Mouse (Mus musculus) myocyte (in vitro differentiated cells): ENCODE measurements at regions not wholly inside any gene's neighbourhood (a gene's known extent, or its start where the extent isn't known, plus 50 kb on each side); places are given as distances from the start of the nearest gene placed in this dataset.

Experiments used
- CEBPB ChIP-seq: IDR thresholded peaks from 2 replicates; pipeline ENCODE4 v1.6.1; 2011; ENCODE audit warnings: mild to moderate bottlenecking, moderate library complexity; ENCODE audit not compliant: poor library complexity, insufficient read depth, severe bottlenecking
- MYOG ChIP-seq, 3 experiments: IDR thresholded peaks; one replicate each; pipeline ENCODE4 v1.6.1; 2011; ENCODE audit warnings: control low read depth in 2 of 3, low read depth in 2 of 3, mild to moderate bottlenecking in 2 of 3; ENCODE audit not compliant: insufficient read length in 2 of 3, control insufficient read depth in 1 of 3, insufficient read depth in 1 of 3
- POLR2A ChIP-seq: IDR thresholded peaks from one replicate; pipeline ENCODE4 v1.6.1; 2011; ENCODE audit warnings: low read depth, mild to moderate bottlenecking, control low read depth, moderate library complexity; ENCODE audit not compliant: insufficient read length
- USF1 ChIP-seq: IDR thresholded peaks from one replicate; pipeline ENCODE4 v1.6.1; 2011; ENCODE audit warnings: low read depth, mild to moderate bottlenecking, control low read depth, moderate library complexity

DNA sequence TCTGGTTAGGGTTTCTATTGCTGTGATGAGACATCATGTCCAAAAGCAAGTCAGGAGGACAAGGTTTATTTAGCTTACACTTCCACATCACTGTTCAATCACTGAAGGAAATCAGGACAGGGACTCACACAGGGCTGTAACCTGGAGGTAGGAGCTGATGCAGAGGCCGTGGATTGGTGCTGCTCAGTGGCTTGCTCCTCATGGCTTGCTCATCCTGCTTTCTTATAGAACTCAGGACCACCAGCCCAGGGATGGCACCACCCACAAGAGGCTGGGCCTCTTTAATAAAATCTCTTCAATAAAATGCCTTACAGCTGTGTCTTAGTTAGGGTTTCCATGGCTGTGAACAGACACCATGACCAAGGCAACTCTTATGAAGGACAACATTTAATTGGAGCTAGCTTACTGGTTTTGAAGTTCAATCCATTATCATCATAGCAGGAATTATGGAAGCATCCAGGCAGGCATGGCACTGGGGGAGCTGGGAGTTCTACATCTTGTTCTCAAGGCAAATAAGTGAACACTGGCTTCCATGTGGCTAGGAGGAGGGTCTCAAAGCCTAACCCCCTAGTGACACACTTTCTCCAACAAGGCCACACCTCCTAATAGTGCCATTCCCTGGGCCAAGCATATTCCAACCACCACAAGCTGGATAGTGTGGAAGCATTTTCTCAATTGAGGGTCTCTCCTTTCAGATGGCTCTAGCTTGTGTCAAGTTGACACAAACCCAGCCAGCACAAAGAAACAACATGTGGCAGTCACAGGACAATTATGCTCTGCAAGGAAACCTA is 96.4 kb upstream of the Cpm start:
- no peak for TF ChIP-seq CEBPB
- TF ChIP-seq POLR2A, result no peak
- no peak for TF ChIP-seq USF1
- no peak for TF ChIP-seq MYOG (IDR thresholded peaks at IDR 0.05; ENCODE audit: control insufficient read depth in 1 of 3, insufficient read depth in 1 of 3, insufficient read length in 2 of 3, low read depth in 2 of 3)
